Mouse (Mus musculus) bone marrow macrophage, adult 2 months (primary cell): ENCODE measurements around the gene Kcp.

Experiments used
- CTCF ChIP-seq: IDR thresholded peaks from 2 replicates; pipeline ENCODE4 v1.5.1; 2012; ENCODE audit warnings: low read depth, mild to moderate bottlenecking, low read length, moderate library complexity
- POLR2A ChIP-seq: IDR thresholded peaks from 2 replicates; pipeline ENCODE4 v1.6.1; 2012; ENCODE audit warnings: mild to moderate bottlenecking, low read depth, low read length, borderline replicate concordance

- TF ChIP-seq POLR2A (no peak), CTCF (no peak)
Measured at GRCm38 (mm10) chr6:29528165-29528505, 20.4 kb upstream of the Kcp start.
